Mouse (Mus musculus) C2C12 (cell line): Measurements from ENCODE around the gene Serpinf1.

ENCODE experiments used
- CEBPB ChIP-seq: IDR thresholded peaks from one replicate; pipeline ENCODE4 v1.6.1; 2011; ENCODE audit warnings: low read depth, mild to moderate bottlenecking, control low read depth, moderate library complexity
- CTCF ChIP-seq: IDR thresholded peaks from one replicate; pipeline ENCODE4 v1.5.1; 2011; ENCODE audit not compliant: control insufficient read depth, insufficient read depth, insufficient read length
- FOSL1 ChIP-seq: IDR thresholded peaks from one replicate; pipeline ENCODE4 v1.8.0; 2011; ENCODE audit warnings: mild to moderate bottlenecking, low read length; ENCODE audit not compliant: poor library complexity, insufficient read depth, severe bottlenecking
- MAX ChIP-seq: IDR thresholded peaks from one replicate; pipeline ENCODE4 v1.6.1; 2011; ENCODE audit warnings: mild to moderate bottlenecking, control low read depth
- MYOD1 ChIP-seq: IDR thresholded peaks from one replicate; pipeline ENCODE4 v1.6.1; 2011; ENCODE audit warnings: low read depth; ENCODE audit not compliant: control insufficient read depth, insufficient read length
- MYOG ChIP-seq: IDR thresholded peaks from one replicate; pipeline ENCODE4 v1.6.1; 2011; ENCODE audit not compliant: control insufficient read depth, insufficient read length; ENCODE audit errors: extremely low read depth
- USF1 ChIP-seq: IDR thresholded peaks from one replicate; pipeline ENCODE4 v1.6.1; 2011; ENCODE audit warnings: low read depth, mild to moderate bottlenecking, control low read depth, moderate library complexity

DNA sequence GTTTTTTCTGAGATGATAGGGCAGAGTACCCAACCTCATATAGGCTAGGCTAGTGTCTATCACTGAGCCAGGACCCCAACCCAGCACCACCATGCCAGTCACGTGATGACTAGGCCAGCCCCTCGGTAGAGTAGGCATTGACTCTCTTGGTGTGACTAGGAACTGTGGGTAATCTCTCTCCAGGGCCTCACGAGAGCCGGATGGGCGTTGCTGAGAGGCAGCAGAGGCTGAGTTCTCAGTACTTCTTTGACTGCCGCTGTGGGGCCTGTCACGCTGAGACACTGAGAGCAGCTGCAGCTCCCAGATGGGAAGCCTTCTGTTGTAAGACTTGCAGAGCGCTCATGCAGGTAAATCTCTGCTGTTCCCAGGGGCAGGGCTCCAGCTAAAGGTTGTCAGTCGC is 22.4 kb downstream of the Serpinf1 start:
- peak; percentile 52 for TF ChIP-seq MAX
- TF ChIP-seq CTCF: no peak
- no peak for TF ChIP-seq MYOG
- TF ChIP-seq USF1: peak; percentile 98
- no peak for TF ChIP-seq FOSL1
- no peak for TF ChIP-seq CEBPB
- peak; percentile 73 for TF ChIP-seq MYOD1
